Mouse (Mus musculus): ENCODE results near the gene Nxpe5.

Nxpe5 gene

GRCm38 (mm10) chr5:138272409-138272923 lies 46.8 kb downstream of the Nxpe5 start, which contains the start of gene Gal3st4:
Gal3st4 (minus strand) TSS chr5:138272840.
- no peak for DNase-seq (ENCODE audit: extremely low read depth, insufficient read length, low spot score)

GRCm38 (mm10) chr5:138274186-138274585 lies 48.5 kb downstream of the Nxpe5 start:
- DNase-seq (ENCODE audit: extremely low read depth, insufficient read length, low spot score): no peak

GRCm38 (mm10) chr5:138275216-138276050 lies 49.7 kb downstream of the Nxpe5 start:
- DNase-seq (ENCODE audit: extremely low read depth, insufficient read length, low spot score): no peak

- DNase-seq (ENCODE audit: extremely low read depth, insufficient read length, low spot score): no peak
Measured at GRCm38 (mm10) chr5:138277994-138278393, 52.3 kb downstream of the Nxpe5 start.

DNA sequence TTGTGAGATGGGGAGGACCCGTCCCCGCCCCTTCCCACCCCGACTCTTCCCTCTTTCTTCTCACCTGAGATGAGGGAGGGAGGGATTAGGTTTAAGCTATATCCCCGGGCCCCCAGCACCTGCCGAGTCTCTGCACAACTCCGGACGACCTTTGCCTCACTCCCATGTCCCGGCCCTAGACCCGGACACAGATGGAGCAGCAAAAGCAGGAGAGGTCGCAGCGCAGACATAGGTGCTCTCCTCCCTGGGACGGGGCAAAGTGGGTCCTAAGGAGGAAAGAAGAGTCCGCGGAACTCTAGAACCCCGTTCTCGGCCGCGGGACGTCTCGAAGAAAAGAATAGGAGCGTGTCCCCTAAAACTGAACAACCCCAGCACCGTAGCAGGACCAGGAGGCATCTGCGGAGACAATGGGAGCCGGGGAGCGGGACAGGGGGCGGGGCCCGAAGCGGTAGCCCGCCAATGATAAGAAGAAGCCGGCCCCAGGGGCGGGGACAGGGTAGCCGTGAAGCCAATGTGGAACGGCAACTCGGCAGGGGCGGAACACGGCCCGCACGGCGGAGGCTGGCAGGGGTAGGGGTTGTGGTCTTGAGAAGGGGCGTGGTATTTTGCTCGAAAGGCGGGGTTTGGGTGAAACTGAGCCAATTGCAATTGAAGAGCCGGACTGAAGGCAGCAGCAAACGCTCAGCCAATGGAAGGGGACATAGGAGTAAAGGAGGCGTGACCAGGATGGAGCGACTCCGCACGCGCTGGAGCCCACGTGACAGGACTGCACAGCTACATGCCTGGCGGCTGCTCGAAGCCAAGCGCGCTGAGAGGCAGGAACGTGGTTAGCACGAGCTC lies 54.1 kb downstream of the Nxpe5 start, which contains the start of the genes Gm43720, Gpc2 and Stag3:
Gm43720 (minus strand) TSS at position 374 of the 840 bp plus-strand sequence.
Gpc2 (minus strand) TSS at position 421 of the 840 bp plus-strand sequence.
Stag3 (plus strand) TSS at position 656 of the 840 bp plus-strand sequence.
- DNase-seq (ENCODE audit: extremely low read depth, insufficient read length, low spot score): no peak

GRCm38 (mm10) chr5:138280425-138280768 lies 54.7 kb downstream of the Nxpe5 start:
- no peak for DNase-seq (ENCODE audit: extremely low read depth, insufficient read length, low spot score)

- DNase-seq (ENCODE audit: extremely low read depth, insufficient read length, low spot score): no peak
Measured at GRCm38 (mm10) chr5:138280829-138281228, 55.1 kb downstream of the Nxpe5 start.

DNA sequence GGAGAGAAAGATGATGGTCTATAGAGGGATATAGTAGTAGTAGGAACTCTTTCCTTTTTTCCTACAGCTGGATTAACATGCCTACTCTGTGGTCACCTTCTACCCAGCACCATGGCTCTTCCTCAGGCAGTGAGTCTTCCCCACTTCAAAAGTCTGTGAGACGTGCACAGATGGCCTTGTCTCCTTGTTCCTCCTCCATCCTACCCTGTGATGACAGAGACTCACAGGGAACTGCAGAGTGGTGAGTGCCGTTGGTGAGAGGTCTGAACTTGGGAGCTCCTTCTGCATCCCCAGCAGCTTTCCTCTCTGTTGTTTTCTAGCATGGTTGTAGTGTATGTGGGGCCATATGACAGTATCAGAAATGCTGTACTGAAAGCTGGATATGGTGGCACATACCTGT lies 56.1 kb downstream of the Nxpe5 start:
- no peak for DNase-seq (ENCODE audit: extremely low read depth, insufficient read length, low spot score)

DNA sequence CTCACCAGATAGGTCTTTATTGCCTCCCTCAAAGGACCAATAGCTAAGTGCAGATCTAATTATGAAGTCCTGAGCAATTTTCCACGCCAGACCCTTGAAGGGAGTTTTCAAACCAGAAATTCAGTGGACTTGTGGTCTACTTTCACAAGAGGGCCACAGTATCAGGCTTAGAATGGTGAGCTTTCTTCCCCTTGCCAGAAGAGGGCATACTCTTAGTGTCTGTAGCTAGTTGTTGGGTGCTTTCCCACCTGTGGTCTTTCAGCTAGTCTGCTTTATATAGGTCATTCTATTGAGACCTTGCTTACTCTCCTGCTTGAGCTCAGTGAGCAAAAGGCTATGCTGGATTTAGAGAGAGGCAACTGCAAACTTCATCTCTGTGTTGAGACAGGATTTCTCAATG lies 57.8 kb downstream of the Nxpe5 start:
- DNase-seq (ENCODE audit: extremely low read depth, insufficient read length, low spot score): no peak

DNA sequence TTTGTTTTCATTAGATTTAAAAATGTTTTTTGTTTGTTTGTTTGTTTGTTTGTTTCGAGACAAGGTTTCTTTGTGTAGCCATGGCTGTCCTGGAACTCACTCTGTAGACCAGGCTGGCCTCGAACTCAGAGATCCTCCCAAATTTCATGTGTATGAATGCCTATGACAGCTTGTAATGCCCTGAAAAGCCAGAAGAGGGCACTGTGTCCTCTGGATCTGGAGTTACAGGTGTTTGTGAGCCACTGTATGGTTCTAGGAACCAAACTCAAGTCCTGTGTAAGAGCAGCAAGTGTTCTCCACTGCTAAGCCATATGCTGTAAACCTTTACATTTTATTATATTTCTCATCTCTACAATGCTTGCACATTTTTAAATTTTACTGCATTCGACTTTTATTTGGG lies 62.2 kb downstream of the Nxpe5 start:
- no peak for DNase-seq (ENCODE audit: extremely low read depth, insufficient read length, low spot score)

- no peak for DNase-seq (ENCODE audit: extremely low read depth, insufficient read length, low spot score)
Measured at GRCm38 (mm10) chr5:138291638-138292037, 65.9 kb downstream of the Nxpe5 start.

GRCm38 (mm10) chr5:138294158-138294557 lies 68.5 kb downstream of the Nxpe5 start:
- no peak for DNase-seq (ENCODE audit: extremely low read depth, insufficient read length, low spot score)

- DNase-seq (ENCODE audit: extremely low read depth, insufficient read length, low spot score): no peak
Measured at GRCm38 (mm10) chr5:138299613-138300012, 73.9 kb downstream of the Nxpe5 start.
